Mouse (Mus musculus) kidney, postnatal 36 days (tissue): ENCODE results near the gene Olfr1198.

ENCODE experiments used
- DNase-seq, 2 experiments: peaks; one replicate each; pipeline ENCODE4 v3.0.0; 2021 to 2022; ENCODE audit warnings: mixed read lengths in 2 of 2

Olfr1198 gene

DNA sequence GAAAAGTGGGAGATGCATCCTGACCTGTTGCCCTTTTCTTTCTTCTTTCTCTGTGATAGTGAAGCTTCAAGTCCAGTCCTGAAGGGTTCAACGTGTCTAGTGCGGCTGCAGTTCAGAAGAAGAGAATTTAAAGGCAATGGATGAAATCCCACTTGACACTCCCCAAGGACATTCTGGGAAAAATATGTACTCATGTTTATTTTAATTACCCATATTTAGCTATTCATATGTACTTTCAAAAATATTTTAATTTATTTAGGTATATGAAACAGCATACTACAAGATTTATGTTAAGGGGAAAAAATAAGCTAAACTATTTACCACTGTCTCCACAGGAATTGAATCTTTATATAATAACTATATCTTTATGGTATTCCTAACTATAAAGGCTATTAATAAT, at the start of gene Olfr1198:
Gene Olfr1198, minus strand, starts transcription at position 101 of the 400 bp plus-strand sequence.
- DNase-seq: no peak

DNA sequence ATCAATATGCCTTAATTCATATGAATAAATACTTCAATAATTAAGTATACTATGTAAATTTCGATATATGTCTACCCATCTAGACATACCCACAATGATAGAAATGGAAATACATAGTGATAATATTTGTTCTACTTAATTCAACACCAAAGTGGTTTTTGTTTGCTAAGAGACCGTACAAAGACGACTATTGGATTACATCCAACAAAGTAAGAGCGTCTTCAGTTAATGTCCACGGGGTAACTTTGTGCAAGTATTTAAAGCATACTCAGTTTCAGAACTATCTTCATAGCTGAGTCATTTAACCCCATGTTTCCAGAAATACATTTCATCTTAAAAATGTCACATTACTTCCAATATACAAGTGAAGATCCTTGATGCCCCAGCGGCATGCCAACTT, 41.6 kb upstream of the Olfr1198 start, which contains the start of gene Olfr1201:
Gene Olfr1201, plus strand, starts transcription at position 301 of the 400 bp plus-strand sequence.
- DNase-seq: no peak

DNA sequence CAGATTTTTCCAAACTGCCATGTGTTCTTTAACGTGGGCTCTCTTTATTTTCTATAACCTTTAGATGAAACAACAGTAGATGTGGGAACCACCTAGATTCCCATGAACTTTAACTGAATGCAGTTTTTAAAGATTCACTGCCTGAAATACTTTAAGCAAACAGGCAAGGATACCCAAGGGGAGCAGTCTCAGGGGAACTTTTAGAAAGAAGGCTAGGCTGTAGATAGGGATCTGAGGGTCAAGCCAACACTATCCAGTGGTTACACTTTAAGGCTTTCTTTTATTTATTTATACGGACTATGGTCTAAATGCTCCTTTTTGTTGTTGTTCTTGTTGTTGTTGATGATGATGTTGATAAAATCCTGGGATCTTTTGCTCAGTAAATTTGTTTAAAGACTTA, 19.2 kb upstream of the Olfr1198 start, which contains the start of gene Olfr1200:
Gene Olfr1200, minus strand, starts transcription at position 101 of the 400 bp plus-strand sequence.
- no peak for DNase-seq

DNA sequence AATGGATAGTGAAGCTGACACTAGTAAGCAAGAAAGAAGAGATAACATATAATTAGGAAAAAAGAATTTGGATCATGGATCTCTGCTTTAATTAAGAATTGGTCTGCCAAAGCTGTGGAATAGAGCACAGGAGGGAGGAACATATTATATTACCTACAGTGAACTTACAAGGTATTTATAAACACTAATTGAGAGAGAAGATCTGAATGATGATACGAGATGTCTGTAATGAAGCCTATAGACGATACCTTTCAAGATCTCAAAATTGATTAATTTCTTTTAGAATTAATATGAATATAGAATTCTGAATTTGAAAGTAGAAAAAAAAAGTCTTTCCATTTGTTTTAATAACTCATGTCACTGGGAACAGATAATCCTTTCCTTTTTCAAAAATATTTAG, 9.2 kb upstream of the Olfr1198 start, which contains the start of gene Olfr1199:
Gene Olfr1199, minus strand, starts transcription at position 101 of the 400 bp plus-strand sequence.
- DNase-seq: no peak

DNA sequence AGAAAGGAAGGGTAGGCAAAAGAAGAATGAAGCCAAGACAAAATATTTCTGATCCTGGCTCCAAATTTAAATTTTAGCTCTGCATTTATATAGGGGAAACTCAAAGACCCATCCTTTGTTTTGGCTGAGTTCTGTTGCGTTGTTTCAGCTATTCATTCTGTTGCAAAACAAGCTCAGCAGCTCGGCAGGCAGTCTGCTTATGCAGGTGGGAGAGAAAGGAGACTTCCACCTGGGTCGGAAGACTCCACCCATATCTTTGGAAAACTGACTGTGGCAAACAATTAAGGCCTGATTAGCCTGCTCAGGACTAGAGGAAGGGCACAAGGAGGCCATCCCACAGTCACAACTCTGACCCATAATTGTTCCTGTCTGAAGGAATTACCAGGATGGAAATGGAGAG, 7.8 kb downstream of the Olfr1198 start:
- no peak for DNase-seq

DNA sequence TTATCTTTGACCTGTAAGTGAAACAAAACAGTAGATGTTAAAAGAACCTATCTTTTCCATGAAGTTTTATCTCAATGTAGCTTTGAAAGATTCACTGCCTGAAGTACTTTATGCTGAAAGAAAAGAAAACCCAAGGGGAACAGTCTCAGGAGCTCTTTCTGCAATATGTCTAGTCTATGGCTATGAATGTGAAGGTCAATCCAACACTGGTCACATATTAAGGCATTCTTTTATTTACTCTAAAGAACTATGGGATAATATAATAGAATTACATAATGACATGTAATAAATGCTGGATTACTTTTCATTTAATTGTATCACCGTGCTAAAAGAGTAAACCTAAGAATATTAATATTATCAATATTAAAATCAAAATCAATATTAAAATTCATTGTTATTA, 18.9 kb downstream of the Olfr1198 start, which contains the start of gene Olfr1197:
Gene Olfr1197, minus strand, starts transcription at position 101 of the 400 bp plus-strand sequence.
- DNase-seq: no peak

DNA sequence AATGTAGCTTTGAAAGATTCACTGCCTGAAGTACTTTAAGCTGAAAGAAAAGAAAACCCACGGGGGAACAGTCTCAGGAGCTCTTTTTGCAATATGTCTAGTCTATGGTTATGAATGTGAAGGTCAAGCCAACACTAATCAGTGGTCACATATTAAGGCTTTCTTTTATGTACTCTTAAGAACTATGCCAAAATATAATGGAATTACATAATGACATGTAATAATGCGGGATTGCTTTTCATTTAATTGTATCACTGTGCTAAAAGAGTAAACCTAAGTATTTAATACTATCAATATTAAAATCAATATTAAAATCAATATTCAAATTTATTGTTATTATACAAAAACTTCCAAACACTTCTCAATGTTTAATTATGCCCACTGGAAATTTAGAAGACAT, 46.7 kb downstream of the Olfr1198 start, which contains the start of gene Olfr1196:
Gene Olfr1196, minus strand, starts transcription at position 101 of the 400 bp plus-strand sequence.
- DNase-seq: no peak
